Mouse (Mus musculus) heart, embryonic 13.5 days (tissue): ENCODE results near the gene Kirrel3. TPM values are rescaled to one million over a fixed set of nuclear protein-coding genes. Genes with fewer than 3 reads are reported as not detected.

ENCODE experiments used
- ATAC-seq: fragments of 200-750 bp; cut with Nextera tagmentation; 2 replicates; pipeline ENCODE4 v1.8.0; 2017; ENCODE audit warnings: moderate TSS enrichment; ENCODE audit not compliant: insufficient number of reproducible peaks, low FRiP score, low TSS enrichment; ENCODE audit errors: extremely low read depth
- H3K27ac ChIP-seq: fragments of 300-500 bp; sonication (generic); replicated peaks from 2 replicates; pipeline ENCODE4 v1.5.1; 2015; ENCODE audit warnings: moderate library complexity, mild to moderate bottlenecking, inconsistent platforms
- H3K27me3 ChIP-seq: fragments of 300-500 bp; sonication (generic); replicated peaks from 2 replicates; pipeline ENCODE4 v1.6.1; 2015; ENCODE audit warnings: mild to moderate bottlenecking, inconsistent platforms
- H3K36me3 ChIP-seq: fragments of 300-500 bp; sonication (generic); 2 replicates; pipeline ENCODE4 v1.6.1; 2015; ENCODE audit warnings: mild to moderate bottlenecking, inconsistent platforms
- H3K4me1 ChIP-seq: fragments of 300-500 bp; sonication (generic); 2 replicates; pipeline ENCODE4 v1.6.1; 2015; ENCODE audit warnings: inconsistent platforms
- H3K4me2 ChIP-seq: fragments of 300-500 bp; sonication (generic); 2 replicates; pipeline ENCODE4 v1.6.1; 2015; ENCODE audit warnings: inconsistent platforms, mild to moderate bottlenecking, moderate library complexity
- H3K4me3 ChIP-seq: fragments of 300-500 bp; sonication (generic); 2 replicates; pipeline ENCODE4 v1.5.1; 2015; ENCODE audit warnings: moderate library complexity, mild to moderate bottlenecking, inconsistent platforms
- H3K9ac ChIP-seq: fragments of 300-500 bp; sonication (generic); 2 replicates; pipeline ENCODE4 v1.6.1; 2015; ENCODE audit warnings: inconsistent platforms, mild to moderate bottlenecking, moderate library complexity
- H3K9me3 ChIP-seq: fragments of 300-500 bp; sonication (generic); 2 replicates; pipeline ENCODE4 v1.6.1; 2016; ENCODE audit warnings: inconsistent platforms
- WGBS: fragments of 180-500 bp; shearing (Covaris S2); methylation state at CpG from one replicate; pipeline ENCODE4 v1.1.7; 2015; ENCODE audit warnings: mixed read lengths; 5-methylcytosine and 5-hydroxymethylcytosine counted together
- polyA plus RNA-seq: library from polyadenylated mRNA; unstranded; fragments of >200 nt; fragmentation: Nextera tagmentation; extraction: Ambion mirVana; gene quantifications from 2 replicates; pipeline ENCODE4 v1.2.1, GENCODE M21; 2015

Gene Kirrel3
- polyA plus RNA-seq, 1 experiment from 2014 or later = 1.0 TPM

GRCm38 (mm10) chr9:34507164-34507563 is 21.5 kb downstream of the Kirrel3 start:
- Histone ChIP-seq H3K27ac (no peak overlapping the region), H3K4me1 (no peaks in the 10 kb centered on the region), H3K4me2 (no peak overlapping the region), H3K9ac (no peak overlapping the region), H3K27me3 (peaks cover 12% of the 10 kb centered on the region; the same call in 1 of the 2 replicates), H3K9me3 (no peaks in the 10 kb centered on the region), H3K4me3 (no peak overlapping the region), H3K36me3 (no peaks in the 10 kb centered on the region)
- ATAC-seq = no peak
- 75% methylated on average over 2 of the region's 2 CpGs for WGBS

GRCm38 (mm10) chr9:34518861-34519260 is 33.2 kb downstream of the Kirrel3 start:
- Histone ChIP-seq H3K27me3 (0 out of 2 replicates have a peak, but pooled peaks cover 7% of the 10 kb centered on the region), H3K27ac (no peak overlapping the region), H3K9ac (no peak overlapping the region), H3K4me1 (no peaks in the 10 kb centered on the region), H3K4me3 (no peak overlapping the region), H3K36me3 (no peaks in the 10 kb centered on the region), H3K9me3 (no peaks in the 10 kb centered on the region), H3K4me2 (no peak overlapping the region)
- no peak for ATAC-seq
- WGBS = 72% methylated on average over 6 of the region's 6 CpGs

DNA sequence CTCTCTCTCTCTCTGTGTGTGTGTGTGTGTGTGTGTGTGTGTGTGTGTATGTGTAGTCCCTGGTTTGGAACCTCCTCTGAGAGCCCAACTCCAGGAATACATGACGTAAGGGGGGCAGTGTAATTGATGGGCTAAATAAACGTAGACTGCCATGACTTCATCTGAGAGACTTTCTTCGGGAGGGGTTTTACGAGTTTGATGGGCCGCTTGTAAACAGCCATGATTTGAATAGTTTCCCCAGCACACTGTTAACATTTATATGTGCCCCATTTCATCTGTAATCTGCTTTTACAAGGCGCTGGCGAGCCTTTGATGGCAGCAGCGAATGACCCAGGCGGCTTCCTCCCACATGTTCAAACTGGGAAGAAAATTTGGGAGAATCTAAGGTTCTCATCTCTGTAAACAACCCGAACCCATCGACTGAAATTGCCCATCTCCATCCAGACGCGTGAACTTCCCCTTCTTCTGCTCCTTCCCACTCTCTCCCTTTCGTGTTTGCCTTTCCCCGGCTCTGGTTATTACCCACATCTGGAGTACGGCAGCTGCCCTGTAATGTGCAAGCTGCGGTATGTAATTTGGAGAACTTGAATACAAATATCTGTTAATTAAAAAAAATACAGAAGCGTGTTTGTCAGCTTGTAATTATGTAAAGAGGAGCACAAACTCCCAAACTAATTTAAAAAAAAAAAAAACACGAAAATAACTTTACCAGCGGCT is 34.7 kb downstream of the Kirrel3 start:
- H3K4me2 ChIP-seq = no peak overlapping the region
- no peaks in the 10 kb centered on the region for H3K9me3 ChIP-seq
- no peak overlapping the region for H3K9ac ChIP-seq
- no peaks in the 10 kb centered on the region for H3K4me1 ChIP-seq
- no peaks in the 10 kb centered on the region for H3K36me3 ChIP-seq
- ATAC-seq = no peak
- H3K4me3 ChIP-seq = no peak overlapping the region
- no peak overlapping the region for H3K27ac ChIP-seq
- 76% methylated on average over 20 of the region's 20 CpGs for WGBS
- 0 out of 2 replicates have a peak, but pooled peaks cover 7% of the 10 kb centered on the region for H3K27me3 ChIP-seq

DNA sequence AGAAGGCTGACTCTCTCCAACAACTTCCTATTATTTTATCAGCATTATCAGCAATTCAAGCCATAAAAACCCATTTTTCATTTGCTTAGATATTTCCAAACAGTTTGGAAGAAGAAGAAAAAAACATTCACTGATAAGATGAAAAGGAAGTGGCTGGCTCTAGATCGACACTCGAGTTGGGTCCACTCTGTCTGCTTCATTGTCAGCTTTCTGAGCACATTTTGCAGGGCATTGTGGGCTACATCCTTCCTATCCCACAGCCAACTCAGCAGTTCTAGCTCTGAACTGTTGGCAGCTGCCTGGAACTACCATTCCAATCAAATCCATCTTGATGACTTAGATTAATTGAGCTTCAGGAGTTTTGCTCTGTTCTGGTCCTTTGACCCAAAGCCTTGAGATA is 40.0 kb downstream of the Kirrel3 start:
- Histone ChIP-seq H3K36me3 (no peaks in the 10 kb centered on the region), H3K27me3 (no peaks in the 10 kb centered on the region), H3K4me2 (no peak overlapping the region), H3K4me1 (no peaks in the 10 kb centered on the region), H3K9me3 (no peaks in the 10 kb centered on the region), H3K9ac (no peak overlapping the region), H3K27ac (no peak overlapping the region), H3K4me3 (no peak overlapping the region)
- ATAC-seq = no peak
- WGBS = 39% methylated on average over 2 of the region's 2 CpGs

- H3K9ac ChIP-seq = no peak overlapping the region
- no peaks in the 10 kb centered on the region for H3K36me3 ChIP-seq
- no peaks in the 10 kb centered on the region for H3K4me1 ChIP-seq
- 62% methylated on average over 7 of the region's 7 CpGs for WGBS
- no peak overlapping the region for H3K4me2 ChIP-seq
- H3K4me3 ChIP-seq = no peak overlapping the region
- H3K9me3 ChIP-seq = no peaks in the 10 kb centered on the region
- H3K27ac ChIP-seq = no peak overlapping the region
- ATAC-seq = no peak
- H3K27me3 ChIP-seq = peaks cover 8% of the 10 kb centered on the region; the same call in 1 of the 2 replicates
These were observed 53.1 kb downstream of the Kirrel3 start for GRCm38 (mm10) chr9:34538591-34539335.

DNA sequence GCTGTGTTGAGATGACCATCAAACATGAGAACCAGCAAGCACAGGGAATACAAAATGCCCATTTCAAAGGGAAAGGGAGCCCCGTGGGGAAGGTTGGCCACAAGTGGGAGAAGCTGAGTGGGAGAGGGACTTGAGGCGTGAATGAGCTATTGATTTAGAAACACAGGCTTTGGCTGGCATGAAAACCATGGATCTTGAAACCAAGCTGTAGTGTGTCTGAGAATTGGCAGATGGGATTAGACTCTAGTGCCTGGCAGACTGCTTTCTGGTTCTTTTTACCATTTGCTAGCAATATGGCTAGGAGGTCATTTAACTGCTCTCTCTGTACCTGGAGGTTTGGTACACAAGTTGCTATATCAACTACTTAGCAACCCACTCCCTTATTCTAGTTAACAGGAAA is 56.2 kb downstream of the Kirrel3 start:
- Histone ChIP-seq H3K27me3 (peaks cover 32% of the 10 kb centered on the region; the same call in 1 of the 2 replicates), H3K27ac (no peak overlapping the region), H3K4me3 (no peak overlapping the region), H3K4me2 (no peak overlapping the region), H3K4me1 (no peaks in the 10 kb centered on the region), H3K9me3 (no peaks in the 10 kb centered on the region), H3K9ac (no peak overlapping the region), H3K36me3 (no peaks in the 10 kb centered on the region)
- ATAC-seq = no peak
- WGBS = 79% methylated on average over 2 of the region's 2 CpGs

DNA sequence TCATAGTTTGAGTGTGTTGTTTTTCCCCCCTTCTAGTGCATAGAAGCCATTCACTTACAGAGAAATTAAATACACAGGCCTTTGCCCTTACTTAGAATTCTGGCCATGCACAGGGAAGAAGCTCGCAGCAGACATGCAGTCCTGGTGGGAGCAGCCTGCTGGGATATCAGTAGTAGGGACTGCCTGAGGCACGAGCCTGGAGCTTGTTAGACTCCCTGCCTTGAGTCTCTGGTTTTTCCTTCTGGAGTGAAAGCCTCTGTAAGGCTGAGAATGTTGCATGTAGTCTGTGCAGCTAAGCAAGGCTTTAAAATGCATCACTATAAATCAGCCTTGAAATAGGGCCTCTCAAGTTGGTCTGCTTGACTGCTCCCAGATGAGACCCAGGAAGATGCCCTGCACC is 70.0 kb downstream of the Kirrel3 start:
- Histone ChIP-seq H3K4me3 (no peak overlapping the region), H3K27ac (no peak overlapping the region), H3K36me3 (no peaks in the 10 kb centered on the region), H3K9ac (no peak overlapping the region), H3K27me3 (peaks cover 60% of the 10 kb centered on the region), H3K4me2 (no peak overlapping the region), H3K4me1 (no peaks in the 10 kb centered on the region; the same call in 1 of the 2 replicates), H3K9me3 (no peaks in the 10 kb centered on the region)
- no peak for ATAC-seq
- 34% methylated on average over 2 of the region's 2 CpGs for WGBS

DNA sequence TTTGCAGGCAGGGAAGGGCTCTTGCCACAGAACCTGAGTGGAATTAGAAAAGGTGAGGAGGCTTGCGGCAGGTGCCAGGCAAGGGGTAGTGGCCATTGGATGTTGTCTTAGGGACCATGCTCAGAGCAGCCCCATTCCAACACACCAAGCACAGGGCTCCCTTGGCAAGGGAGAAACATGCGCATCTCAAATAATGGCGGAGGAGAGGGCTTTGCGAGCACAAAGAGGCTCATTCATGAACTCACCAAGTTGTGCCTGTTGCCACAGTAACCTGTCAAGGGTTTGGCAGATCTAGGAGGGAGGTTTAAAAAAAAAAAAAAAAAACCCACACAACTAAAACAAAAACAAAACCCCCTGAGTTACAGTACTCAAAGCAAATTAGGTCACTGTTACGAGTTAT is 72.2 kb downstream of the Kirrel3 start:
- Histone ChIP-seq H3K36me3 (no peaks in the 10 kb centered on the region), H3K4me3 (no peak overlapping the region), H3K27me3 (peaks cover 54% of the 10 kb centered on the region), H3K27ac (no peak overlapping the region), H3K9ac (no peak overlapping the region), H3K4me1 (no peaks in the 10 kb centered on the region), H3K4me2 (no peak overlapping the region), H3K9me3 (no peaks in the 10 kb centered on the region)
- 61% methylated on average over 5 of the region's 5 CpGs for whole genome bisulfite sequencing
- no peak for ATAC-seq

- Histone ChIP-seq H3K27ac (no peak overlapping the region), H3K27me3 (peaks cover 49% of the 10 kb centered on the region), H3K9ac (no peak overlapping the region), H3K9me3 (no peaks in the 10 kb centered on the region), H3K4me3 (no peak overlapping the region), H3K36me3 (no peaks in the 10 kb centered on the region), H3K4me1 (no peaks in the 10 kb centered on the region), H3K4me2 (no peak overlapping the region)
- no peak for ATAC-seq
- 65% methylated on average over 8 of the region's 8 CpGs for WGBS
These were observed 72.7 kb downstream of the Kirrel3 start for GRCm38 (mm10) chr9:34558291-34558899.

- Histone ChIP-seq H3K4me2 (no peak overlapping the region), H3K4me1 (no peaks in the 10 kb centered on the region), H3K27me3 (peaks cover 45% of the 10 kb centered on the region), H3K9me3 (no peaks in the 10 kb centered on the region), H3K36me3 (no peaks in the 10 kb centered on the region), H3K27ac (no peak overlapping the region), H3K9ac (no peak overlapping the region), H3K4me3 (no peak overlapping the region)
- ATAC-seq = no peak
- 76% methylated on average over 9 of the region's 9 CpGs for WGBS
These were observed 73.4 kb downstream of the Kirrel3 start for GRCm38 (mm10) chr9:34559102-34559501.

GRCm38 (mm10) chr9:34561281-34561680 is 75.6 kb downstream of the Kirrel3 start:
- Histone ChIP-seq H3K4me2 (no peak overlapping the region), H3K9ac (no peak overlapping the region), H3K4me3 (no peak overlapping the region), H3K4me1 (no peaks in the 10 kb centered on the region), H3K27ac (no peak overlapping the region), H3K9me3 (no peaks in the 10 kb centered on the region), H3K36me3 (no peaks in the 10 kb centered on the region), H3K27me3 (peaks cover 31% of the 10 kb centered on the region)
- WGBS = 42% methylated on average over 1 of the region's 1 CpGs
- ATAC-seq = no peak
